Mouse (Mus musculus) frontal cortex, postnatal 36 days (tissue): ENCODE measurements around the gene Fam207a.

Source experiments
- DNase-seq, 2 experiments: peaks; one replicate each; pipeline ENCODE4 v3.0.0; 2022; ENCODE audit warnings: low spot score in 2 of 2

The Fam207a gene

GRCm38 (mm10) chr10:77455251-77456010, 60.2 kb downstream of the Fam207a start:
- no peak for DNase-seq

GRCm38 (mm10) chr10:77454795-77455194, 60.8 kb downstream of the Fam207a start:
- DNase-seq: no peak

- DNase-seq: no peak
Observed at GRCm38 (mm10) chr10:77451822-77452221, 63.8 kb downstream of the Fam207a start.

- no peak for DNase-seq
Observed at GRCm38 (mm10) chr10:77450159-77450464, 65.5 kb downstream of the Fam207a start.

GRCm38 (mm10) chr10:77449315-77450158, 66.0 kb downstream of the Fam207a start:
- peak in 1 of 2 experiments; percentile 41 for DNase-seq

- DNase-seq: no peak
Observed at GRCm38 (mm10) chr10:77448698-77449247, 66.8 kb downstream of the Fam207a start.

GRCm38 (mm10) chr10:77448209-77448608, 67.4 kb downstream of the Fam207a start:
- DNase-seq: no peak

GRCm38 (mm10) chr10:77447755-77448154, 67.8 kb downstream of the Fam207a start:
- DNase-seq: no peak

GRCm38 (mm10) chr10:77442250-77442649, 73.3 kb downstream of the Fam207a start:
- no peak for DNase-seq

- no peak for DNase-seq
Observed at GRCm38 (mm10) chr10:77441812-77442211, 73.8 kb downstream of the Fam207a start.

GRCm38 (mm10) chr10:77440841-77441755, 74.5 kb downstream of the Fam207a start:
- no peak for DNase-seq

GRCm38 (mm10) chr10:77440286-77440685, 75.3 kb downstream of the Fam207a start:
- DNase-seq: no peak

GRCm38 (mm10) chr10:77439026-77439425, 76.6 kb downstream of the Fam207a start:
- no peak for DNase-seq

GRCm38 (mm10) chr10:77438021-77438420, 77.6 kb downstream of the Fam207a start:
- DNase-seq: no peak
